Mouse (Mus musculus): Measurements from ENCODE around the gene Pappa2. TPM values are rescaled to one million over a fixed set of nuclear protein-coding genes. Genes with fewer than 3 reads are reported as not detected.

Gene Pappa2
- polyA plus RNA-seq, 1 experiment from 2014 or later, result 2.7 TPM

DNA sequence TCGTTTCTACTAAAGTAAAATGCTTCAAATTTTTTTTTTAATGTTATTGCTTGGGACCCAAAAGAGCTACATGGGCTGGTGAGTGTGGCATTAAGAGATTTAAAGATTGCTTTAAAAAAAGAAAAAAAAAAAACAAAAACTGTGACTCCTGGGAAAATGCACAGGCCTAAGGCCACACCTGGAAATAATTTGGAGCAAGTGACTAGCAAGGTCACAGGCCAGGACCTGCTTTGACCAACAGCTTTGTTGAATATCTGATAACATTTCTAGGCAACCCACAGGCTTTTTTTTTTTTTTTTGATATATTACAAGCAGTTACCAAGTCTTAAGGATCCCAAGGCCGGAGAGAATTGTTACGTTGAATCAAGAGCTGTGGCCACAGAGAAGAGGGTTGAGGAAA is 39.3 kb downstream of the Pappa2 start:
- Histone ChIP-seq H3K4me2 (no peak overlapping the region), H3K9me3 (ENCODE audit: low read depth, low read length) (no peaks in the 10 kb centered on the region), H3K4me3 (ENCODE audit: low read depth, low read length) (no peak overlapping the region), H3K4me1 (ENCODE audit: insufficient read depth) (no peaks in the 10 kb centered on the region), H3K9ac (no peak overlapping the region), H3K27ac (ENCODE audit: low read depth) (no peak overlapping the region), H3K36me3 (ENCODE audit: insufficient read depth) (no peaks in the 10 kb centered on the region), H3K27me3 (ENCODE audit: insufficient read depth, low read length) (no peaks in the 10 kb centered on the region)
- DNase-seq, result no peak
- WGBS, result 84% methylated on average over 3 of the region's 3 CpGs
- no peak for ATAC-seq (ENCODE audit: insufficient read depth)
- no peak for TF ChIP-seq CTCF (IDR thresholded peaks at IDR 0.05; ENCODE audit: low read depth)

DNA sequence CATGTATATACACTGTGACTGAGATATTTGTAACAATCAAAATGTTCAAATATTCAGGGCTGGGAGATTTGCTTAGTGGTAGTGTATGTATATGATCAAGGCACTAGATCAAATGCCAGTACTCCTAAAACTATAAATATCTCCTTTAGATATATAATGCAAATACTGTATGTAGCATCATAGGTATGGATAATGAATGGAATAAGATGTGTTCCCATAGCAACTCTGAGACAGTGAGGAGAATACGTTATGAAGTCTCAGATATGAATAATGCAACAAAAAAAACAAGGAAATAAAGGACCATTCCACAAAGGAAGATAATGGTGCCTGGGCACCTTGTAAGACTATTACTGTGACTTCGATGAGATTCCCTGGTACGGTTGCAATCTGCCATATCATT is 45.8 kb downstream of the Pappa2 start:
- no peak for ATAC-seq (ENCODE audit: insufficient read depth)

DNA sequence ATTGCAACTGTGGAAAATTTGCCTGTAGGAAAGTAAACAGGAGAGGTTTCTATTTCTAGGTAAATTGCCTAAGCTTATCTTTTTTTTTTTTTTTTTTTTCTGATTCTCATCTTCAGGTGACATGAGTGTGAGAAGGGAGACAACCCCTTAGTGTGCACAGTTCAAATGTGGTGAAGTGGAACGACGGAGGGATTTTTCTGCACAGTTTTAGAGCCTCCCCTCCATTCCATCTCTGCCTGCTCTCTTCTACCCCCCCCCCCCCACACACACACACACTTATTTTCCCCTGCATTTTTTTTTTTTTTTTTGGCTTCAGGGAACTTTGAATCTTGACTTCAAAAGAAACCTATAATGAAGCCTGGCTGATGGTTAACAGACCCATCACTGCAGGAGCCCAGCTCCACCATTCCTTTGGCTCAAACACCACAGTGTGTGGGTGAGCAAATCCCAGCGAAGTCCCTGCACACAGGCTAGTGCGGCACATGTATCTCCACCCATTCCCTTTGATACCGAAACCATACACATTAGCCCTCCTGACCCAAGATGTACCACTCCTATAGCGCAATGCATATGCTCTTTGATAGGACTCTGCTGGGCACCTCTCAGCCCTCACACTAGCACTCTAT is 49.0 kb downstream of the Pappa2 start:
- ATAC-seq (ENCODE audit: insufficient read depth) (no peak), DNase-seq (no peak)
- Histone ChIP-seq H3K9me3 (ENCODE audit: low read depth, low read length) (no peaks in the 10 kb centered on the region), H3K4me1 (ENCODE audit: insufficient read depth) (no peaks in the 10 kb centered on the region), H3K4me2 (no peak overlapping the region), H3K4me3 (ENCODE audit: low read depth, low read length) (no peak overlapping the region), H3K36me3 (ENCODE audit: insufficient read depth) (no peaks in the 10 kb centered on the region), H3K27me3 (ENCODE audit: insufficient read depth, low read length) (no peaks in the 10 kb centered on the region), H3K27ac (ENCODE audit: low read depth) (no peak overlapping the region), H3K9ac (no peak overlapping the region)
- 75% methylated on average over 6 of the region's 6 CpGs for WGBS
- no peak for TF ChIP-seq CTCF (IDR thresholded peaks at IDR 0.05; ENCODE audit: low read depth)

More for the DNA sequence above, 45.8 kb downstream of the Pappa2 start:
- Histone ChIP-seq H3K27me3 (ENCODE audit: insufficient read depth, low read length) (no peaks in the 10 kb centered on the region), H3K27ac (ENCODE audit: low read depth) (no peak overlapping the region), H3K9me3 (ENCODE audit: low read depth, low read length) (no peaks in the 10 kb centered on the region), H3K4me1 (ENCODE audit: insufficient read depth) (no peaks in the 10 kb centered on the region), H3K36me3 (ENCODE audit: insufficient read depth) (no peaks in the 10 kb centered on the region), H3K4me3 (ENCODE audit: low read depth, low read length) (no peak overlapping the region), H3K4me2 (no peak overlapping the region), H3K9ac (no peak overlapping the region)
- DNase-seq, result no peak
- 89% methylated on average over 3 of the region's 3 CpGs for WGBS
- TF ChIP-seq CTCF (IDR thresholded peaks at IDR 0.05; ENCODE audit: low read depth), result no peak

DNA sequence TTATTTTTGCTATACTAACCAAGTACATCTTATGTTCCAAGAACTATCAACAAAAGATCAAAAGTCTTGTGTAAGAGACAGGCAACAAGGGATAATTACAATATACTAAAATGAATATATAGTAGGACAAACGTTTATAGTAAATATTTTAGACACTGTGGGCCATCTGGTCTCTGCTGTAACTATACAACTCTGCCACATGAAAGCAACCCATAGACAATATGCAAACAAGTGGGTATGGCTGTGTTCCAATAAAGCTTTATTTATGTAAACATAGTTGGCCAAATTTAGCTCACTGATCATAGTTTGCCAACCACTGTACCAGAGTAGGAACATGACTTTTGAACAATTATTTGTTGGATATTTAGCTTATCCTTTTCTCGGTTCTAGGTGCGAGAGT is 50.9 kb downstream of the Pappa2 start:
- H3K9me3 ChIP-seq (ENCODE audit: low read depth, low read length), result no peaks in the 10 kb centered on the region
- WGBS, result 58% methylated on average over 3 of the region's 3 CpGs
- no peaks in the 10 kb centered on the region for H3K36me3 ChIP-seq (ENCODE audit: insufficient read depth)
- H3K27ac ChIP-seq (ENCODE audit: low read depth), result no peak overlapping the region
- H3K4me2 ChIP-seq, result no peak overlapping the region
- no peak for TF ChIP-seq CTCF (IDR thresholded peaks at IDR 0.05; ENCODE audit: low read depth)
- H3K4me1 ChIP-seq (ENCODE audit: insufficient read depth), result no peaks in the 10 kb centered on the region
- DNase-seq (peak; percentile 58), ATAC-seq (ENCODE audit: insufficient read depth) (peak; percentile 56; the same call in 1 of the 2 replicates)
- H3K9ac ChIP-seq, result no peak overlapping the region
- H3K4me3 ChIP-seq (ENCODE audit: low read depth, low read length), result no peak overlapping the region
- H3K27me3 ChIP-seq (ENCODE audit: insufficient read depth, low read length), result no peaks in the 10 kb centered on the region

DNA sequence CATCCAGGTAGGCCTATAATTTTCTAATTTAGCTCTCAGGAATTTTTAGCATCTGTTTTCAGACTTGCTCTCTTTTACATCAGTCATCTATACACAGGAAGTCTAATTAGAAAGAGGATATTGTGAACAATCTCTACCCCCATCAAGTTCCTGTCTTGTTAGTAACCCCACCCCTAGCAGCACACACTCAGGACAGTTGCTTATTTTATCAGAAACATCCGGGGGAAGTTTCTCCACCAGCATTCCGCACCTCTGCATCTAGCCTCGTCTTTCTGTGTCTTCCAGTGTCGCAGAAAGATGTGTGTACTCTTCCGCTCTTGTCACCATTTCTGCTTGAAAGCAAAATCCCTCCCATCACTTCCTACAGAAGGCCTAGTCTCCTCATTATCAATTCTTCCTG is 59.8 kb downstream of the Pappa2 start:
- H3K9me3 ChIP-seq (ENCODE audit: low read depth, low read length), result no peaks in the 10 kb centered on the region
- DNase-seq, result peak; percentile 30
- H3K27ac ChIP-seq (ENCODE audit: low read depth), result no peak overlapping the region
- no peak overlapping the region for H3K4me3 ChIP-seq (ENCODE audit: low read depth, low read length)
- H3K36me3 ChIP-seq (ENCODE audit: insufficient read depth), result no peaks in the 10 kb centered on the region
- peak; percentile 52 for ATAC-seq (ENCODE audit: insufficient read depth)
- H3K27me3 ChIP-seq (ENCODE audit: insufficient read depth, low read length), result no peaks in the 10 kb centered on the region
- no peak overlapping the region for H3K9ac ChIP-seq
- no peaks in the 10 kb centered on the region for H3K4me1 ChIP-seq (ENCODE audit: insufficient read depth)
- 46% methylated on average over 5 of the region's 5 CpGs for WGBS
- H3K4me2 ChIP-seq, result no peak overlapping the region
- TF ChIP-seq CTCF (IDR thresholded peaks at IDR 0.05; ENCODE audit: low read depth), result no peak

DNA sequence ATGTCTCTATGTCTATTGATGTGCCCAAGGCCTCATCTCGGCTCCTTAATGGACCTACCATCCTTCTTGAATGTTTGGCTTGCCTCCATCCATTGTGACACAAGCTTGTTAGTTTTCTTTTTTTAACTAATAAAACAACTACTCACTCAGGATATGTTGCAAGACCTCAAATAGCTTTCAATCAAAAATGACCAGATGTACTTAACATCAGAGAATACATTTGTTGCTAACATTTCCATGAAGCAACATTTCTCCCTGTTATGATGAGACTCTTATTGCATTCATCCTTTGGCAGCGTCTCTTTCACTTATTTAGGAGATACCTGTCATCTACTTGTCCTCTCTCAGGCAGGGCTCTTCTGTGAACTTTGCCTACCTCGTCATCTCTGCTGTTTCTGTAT is 61.4 kb downstream of the Pappa2 start:
- ATAC-seq (ENCODE audit: insufficient read depth) (no peak), DNase-seq (no peak)
- Histone ChIP-seq H3K4me1 (ENCODE audit: insufficient read depth) (no peaks in the 10 kb centered on the region), H3K27ac (ENCODE audit: low read depth) (no peak overlapping the region), H3K9ac (no peak overlapping the region), H3K36me3 (ENCODE audit: insufficient read depth) (no peaks in the 10 kb centered on the region), H3K4me2 (no peak overlapping the region), H3K27me3 (ENCODE audit: insufficient read depth, low read length) (no peaks in the 10 kb centered on the region), H3K4me3 (ENCODE audit: low read depth, low read length) (no peak overlapping the region), H3K9me3 (ENCODE audit: low read depth, low read length) (no peaks in the 10 kb centered on the region)
- WGBS, result 53% methylated on average over 3 of the region's 3 CpGs
- no peak for TF ChIP-seq CTCF (IDR thresholded peaks at IDR 0.05; ENCODE audit: low read depth)

DNA sequence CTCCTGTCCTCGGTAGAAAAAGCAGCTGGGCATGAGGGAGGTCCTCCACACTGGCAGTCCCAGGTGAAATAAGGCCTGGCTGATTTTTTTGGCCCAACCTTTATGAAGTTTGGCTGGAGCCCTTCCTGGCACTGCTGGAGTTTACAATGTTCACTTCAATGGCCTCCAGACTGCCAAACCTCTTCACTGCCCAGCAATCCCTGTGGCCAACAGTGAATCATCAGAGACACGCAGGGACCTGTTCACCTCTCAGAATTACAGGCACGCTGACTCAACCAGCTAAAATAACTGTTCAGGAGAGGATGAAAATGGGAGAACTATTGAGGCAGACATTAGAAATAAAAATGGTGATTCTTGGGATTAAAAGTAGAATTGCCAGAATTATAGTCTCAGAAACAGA is 63.2 kb downstream of the Pappa2 start:
- Histone ChIP-seq H3K4me3 (ENCODE audit: low read depth, low read length) (no peak overlapping the region), H3K9ac (no peak overlapping the region), H3K9me3 (ENCODE audit: low read depth, low read length) (no peaks in the 10 kb centered on the region), H3K27me3 (ENCODE audit: insufficient read depth, low read length) (no peaks in the 10 kb centered on the region), H3K27ac (ENCODE audit: low read depth) (no peak overlapping the region), H3K36me3 (ENCODE audit: insufficient read depth) (no peaks in the 10 kb centered on the region), H3K4me1 (ENCODE audit: insufficient read depth) (no peaks in the 10 kb centered on the region), H3K4me2 (no peak overlapping the region)
- 81% methylated on average over 3 of the region's 3 CpGs for WGBS
- TF ChIP-seq CTCF (IDR thresholded peaks at IDR 0.05; ENCODE audit: low read depth), result no peak
- DNase-seq (no peak), ATAC-seq (ENCODE audit: insufficient read depth) (no peak)

DNA sequence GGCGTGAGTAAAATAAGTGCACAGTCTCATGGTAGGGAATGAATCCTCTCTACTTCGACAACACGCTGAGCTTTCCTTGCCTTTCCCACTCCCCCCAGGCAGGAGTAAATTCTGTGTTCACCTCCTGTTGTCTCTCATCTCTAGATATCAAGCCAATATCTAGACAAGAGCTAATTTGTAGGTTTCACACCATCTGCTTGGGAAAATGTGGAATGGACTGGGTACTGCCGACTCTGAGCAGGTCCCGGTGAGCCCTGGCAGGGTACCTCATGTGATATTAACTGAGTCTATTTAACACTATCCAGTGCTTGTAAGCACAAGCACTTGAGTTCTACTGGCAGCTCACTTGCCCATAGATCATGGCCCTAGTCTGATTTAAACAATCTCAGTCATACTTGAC is 64.7 kb downstream of the Pappa2 start:
- Histone ChIP-seq H3K9me3 (ENCODE audit: low read depth, low read length) (no peaks in the 10 kb centered on the region), H3K27me3 (ENCODE audit: insufficient read depth, low read length) (no peaks in the 10 kb centered on the region), H3K4me1 (ENCODE audit: insufficient read depth) (no peaks in the 10 kb centered on the region), H3K9ac (no peak overlapping the region), H3K4me3 (ENCODE audit: low read depth, low read length) (no peak overlapping the region), H3K4me2 (no peak overlapping the region), H3K27ac (ENCODE audit: low read depth) (no peak overlapping the region), H3K36me3 (ENCODE audit: insufficient read depth) (no peaks in the 10 kb centered on the region)
- 88% methylated on average over 5 of the region's 5 CpGs for WGBS
- TF ChIP-seq CTCF (IDR thresholded peaks at IDR 0.05; ENCODE audit: low read depth), result no peak
- DNase-seq (no peak), ATAC-seq (ENCODE audit: insufficient read depth) (no peak)

Data from lung, embryonic 14.5 days (tissue).